Mouse (Mus musculus) spleen, adult 2 months (tissue): Measurements from ENCODE around the gene Ttll13. TPM values are rescaled to one million over a fixed set of nuclear protein-coding genes. Genes with fewer than 3 reads are reported as not detected.

Experiments used
- DNase-seq, 2 experiments: peaks; one replicate each; pipeline versions ENCODE4 v3.0.0 to v3.0.0-alpha.2; 2012 to 2021; ENCODE audit warnings: low spot score in 2 of 2, low read depth in 1 of 2
- H3K27ac ChIP-seq: fragments of 200-500 bp; 2 replicates; pipeline ENCODE4 v1.5.1; 2012; ENCODE audit warnings: low read length, inconsistent platforms; ENCODE audit not compliant: insufficient read depth
- H3K27me3 ChIP-seq: fragments of 200-500 bp; 2 replicates; pipeline ENCODE4 v1.6.1; 2012; ENCODE audit warnings: mild to moderate bottlenecking, moderate library complexity, low read length, inconsistent platforms; ENCODE audit not compliant: control insufficient read depth, insufficient read depth
- H3K36me3 ChIP-seq: fragments of 200-500 bp; 2 replicates; pipeline ENCODE4 v1.6.1; 2012; ENCODE audit warnings: mild to moderate bottlenecking, low read length, inconsistent platforms; ENCODE audit not compliant: control insufficient read depth, insufficient read depth
- H3K4me1 ChIP-seq: fragments of 200-500 bp; 2 replicates; pipeline ENCODE4 v1.6.1; 2011; ENCODE audit warnings: inconsistent platforms; ENCODE audit not compliant: control insufficient read depth, insufficient read depth, insufficient read length
- H3K4me3 ChIP-seq: fragments of 200-500 bp; 2 replicates; pipeline ENCODE4 v1.5.1; 2011; ENCODE audit warnings: mild to moderate bottlenecking, inconsistent platforms; ENCODE audit not compliant: insufficient read depth, insufficient read length; ENCODE audit errors: extremely low read depth
- CTCF ChIP-seq: fragments of 200-500 bp; IDR thresholded peaks from 2 replicates; pipeline ENCODE4 v1.5.1; 2011; ENCODE audit warnings: mild to moderate bottlenecking, inconsistent platforms; ENCODE audit not compliant: insufficient read depth, insufficient read length, insufficient replicate concordance; ENCODE audit errors: extremely low read depth
- POLR2A ChIP-seq: fragments of 200-500 bp; IDR thresholded peaks from 2 replicates; pipeline ENCODE4 v1.6.1; 2011; ENCODE audit warnings: low read depth, low read length, inconsistent platforms
- WGBS: fragments of 180-500 bp; shearing (Covaris S2); methylation state at CpG from one replicate; pipeline ENCODE4 v1.1.7; 2018; 5-methylcytosine and 5-hydroxymethylcytosine counted together
- polyA plus RNA-seq: library from polyadenylated mRNA; depleted of rRNA; stranded (reverse); fragments of >200 nt; gene quantifications from 2 replicates; pipeline ENCODE4 v1.2.3, GENCODE M21; 2012

Ttll13 gene
- polyA plus RNA-seq, 1 experiment: 0.25 TPM

DNA sequence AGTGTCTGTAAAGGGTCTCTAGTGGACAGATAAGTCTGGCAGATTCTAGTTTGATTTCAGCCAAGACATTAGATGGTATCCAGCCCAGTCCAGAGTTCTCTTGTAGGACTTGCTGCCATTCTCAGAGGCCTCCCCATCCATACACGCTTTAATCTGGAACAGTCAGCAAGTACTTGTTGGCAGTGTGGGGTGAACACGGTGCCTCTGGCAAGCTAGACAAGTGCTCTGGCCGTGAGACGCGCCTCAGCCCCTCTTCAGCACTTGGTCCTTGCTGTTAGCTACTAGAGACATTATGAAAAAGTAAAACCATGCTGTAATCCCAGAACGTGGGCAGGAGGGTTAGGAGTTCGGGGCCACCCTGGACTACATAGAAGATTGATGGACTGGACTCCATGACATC, 32.6 kb upstream of the Ttll13 start:
- 93% methylated on average over 7 of the region's 7 CpGs for WGBS
- H3K36me3 ChIP-seq: peaks cover 35% of the 10 kb centered on the region
- DNase-seq: no peak

GRCm38 (mm10) chr7:80214459-80214858, 31.7 kb upstream of the Ttll13 start:
- peaks cover 43% of the 10 kb centered on the region for H3K36me3 ChIP-seq
- WGBS: 47% methylated on average over 8 of the region's 8 CpGs

More for the DNA sequence above, 32.6 kb upstream of the Ttll13 start:
- no peak overlapping the region for H3K27ac ChIP-seq
- no peaks in the 10 kb centered on the region for H3K27me3 ChIP-seq
- no peak for TF ChIP-seq CTCF
- TF ChIP-seq POLR2A: no peak
- H3K4me1 ChIP-seq: peaks cover 44% of the 10 kb centered on the region
- no peak overlapping the region for H3K4me3 ChIP-seq

DNA sequence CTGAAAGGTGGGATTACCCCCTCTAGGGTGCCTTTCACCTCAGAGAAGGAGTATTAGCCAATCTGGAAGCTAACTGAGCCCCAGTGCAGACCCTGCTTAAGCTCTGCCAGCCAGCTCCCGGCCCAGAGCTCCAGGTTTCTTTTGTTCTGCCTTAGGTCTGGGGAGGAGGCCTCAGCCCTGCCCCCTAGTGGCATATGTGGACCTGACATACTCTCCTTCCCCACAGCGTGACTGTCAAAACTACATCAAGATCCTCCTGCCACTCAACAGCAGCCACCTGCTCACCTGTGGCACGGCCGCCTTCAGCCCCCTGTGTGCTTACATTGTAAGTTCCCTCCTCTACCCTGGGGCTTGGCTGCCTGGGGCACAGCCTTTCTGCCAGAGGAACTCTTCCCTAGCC, 30.8 kb upstream of the Ttll13 start:
- TF ChIP-seq CTCF: peak; percentile 84; the same call in 1 of the 2 replicates
- no peak for TF ChIP-seq POLR2A
- DNase-seq: peak in 1 of 2 experiments; percentile 80
- H3K36me3 ChIP-seq: peaks cover 52% of the 10 kb centered on the region
- peak overlapping the region; percentile 70; the same call in 1 of the 2 replicates for H3K27ac ChIP-seq
- H3K4me3 ChIP-seq: no peak overlapping the region
- WGBS: 33% methylated on average over 4 of the region's 4 CpGs
- H3K27me3 ChIP-seq: no peaks in the 10 kb centered on the region
- H3K4me1 ChIP-seq: peaks cover 31% of the 10 kb centered on the region

More at GRCm38 (mm10) chr7:80214459-80214858, 31.7 kb upstream of the Ttll13 start:
- peak in 1 of 2 experiments; percentile 9 for DNase-seq
- Histone ChIP-seq H3K4me1 (peaks cover 35% of the 10 kb centered on the region), H3K4me3 (no peak overlapping the region), H3K27me3 (no peaks in the 10 kb centered on the region), H3K27ac (peak overlapping the region; percentile 70)
- TF ChIP-seq POLR2A (no peak), CTCF (no peak)

- DNase-seq: no peak
- TF ChIP-seq CTCF (no peak), POLR2A (no peak)
- Histone ChIP-seq H3K4me1 (peaks cover 22% of the 10 kb centered on the region), H3K36me3 (peaks cover 64% of the 10 kb centered on the region), H3K27me3 (no peaks in the 10 kb centered on the region), H3K27ac (no peak overlapping the region), H3K4me3 (no peak overlapping the region)
- 89% methylated on average over 8 of the region's 8 CpGs for WGBS
Observed at GRCm38 (mm10) chr7:80216566-80216965, 29.6 kb upstream of the Ttll13 start.

- Histone ChIP-seq H3K27me3 (no peaks in the 10 kb centered on the region), H3K27ac (no peak overlapping the region), H3K36me3 (peaks cover 73% of the 10 kb centered on the region), H3K4me3 (no peak overlapping the region), H3K4me1 (peaks cover 14% of the 10 kb centered on the region; the same call in 1 of the 2 replicates)
- TF ChIP-seq CTCF (no peak), POLR2A (no peak)
- no peak for DNase-seq
- 97% methylated on average over 9 of the region's 9 CpGs for WGBS
Observed at GRCm38 (mm10) chr7:80218666-80219065, 27.5 kb upstream of the Ttll13 start.

- no peak for TF ChIP-seq CTCF
- no peak for TF ChIP-seq POLR2A
- H3K27ac ChIP-seq: no peak overlapping the region
- H3K27me3 ChIP-seq: no peaks in the 10 kb centered on the region
- peaks cover 84% of the 10 kb centered on the region for H3K36me3 ChIP-seq
- H3K4me3 ChIP-seq: no peak overlapping the region
- WGBS: 96% methylated on average over 9 of the region's 9 CpGs
- DNase-seq: no peak
- peaks cover 2% of the 10 kb centered on the region; the same call in 1 of the 2 replicates for H3K4me1 ChIP-seq
Observed at GRCm38 (mm10) chr7:80220237-80220797, 25.9 kb upstream of the Ttll13 start.

- Histone ChIP-seq H3K4me1 (no peaks in the 10 kb centered on the region), H3K4me3 (no peak overlapping the region), H3K27me3 (no peaks in the 10 kb centered on the region), H3K36me3 (peaks cover 83% of the 10 kb centered on the region), H3K27ac (no peak overlapping the region)
- 95% methylated on average over 4 of the region's 4 CpGs for WGBS
- TF ChIP-seq CTCF: no peak
- no peak for TF ChIP-seq POLR2A
- DNase-seq: no peak
Observed at GRCm38 (mm10) chr7:80221179-80221750, 24.9 kb upstream of the Ttll13 start.
